Mouse (Mus musculus) ES-E14 (cell line): Measurements from ENCODE around the gene Ackr4. TPM values are rescaled to one million over a fixed set of nuclear protein-coding genes. Genes with fewer than 3 reads are reported as not detected.

Experiments used
- DNase-seq: peaks from one replicate; pipeline ENCODE4 v3.0.0-alpha.2; 2013; ENCODE audit warnings: low read depth, low spot score
- H3K27ac ChIP-seq: 2 replicates; pipeline ENCODE4 v1.5.1; 2012; ENCODE audit warnings: low read depth, mild to moderate bottlenecking, low read length, moderate library complexity, mixed read lengths; ENCODE audit not compliant: poor library complexity, insufficient read depth, severe bottlenecking
- H3K36me3 ChIP-seq: 2 replicates; pipeline ENCODE4 v1.6.1; 2012; ENCODE audit warnings: mild to moderate bottlenecking, low read length, moderate library complexity, mixed read lengths; ENCODE audit not compliant: control insufficient read depth, poor library complexity, insufficient read depth, severe bottlenecking
- H3K4me1 ChIP-seq, 2 experiments: fragments of 150-350 bp in 1 of 2; sonication (generic) in 1 of 2; 2 replicates each; pipeline ENCODE4 v1.6.1; 2012; ENCODE audit warnings: low read length in 2 of 2, mild to moderate bottlenecking in 1 of 2, mixed read lengths in 1 of 2; ENCODE audit not compliant: control insufficient read depth in 2 of 2, insufficient read depth in 2 of 2, poor library complexity in 1 of 2
- H3K4me3 ChIP-seq, 2 experiments: fragments of 150-350 bp in 1 of 2; sonication (generic) in 1 of 2; 2 replicates each; pipeline ENCODE4 v1.5.1; 2012; ENCODE audit warnings: low read length in 2 of 2, low read depth in 1 of 2, mild to moderate bottlenecking in 1 of 2, mixed read lengths in 1 of 2; ENCODE audit not compliant: insufficient read depth in 1 of 2, poor library complexity in 1 of 2, severe bottlenecking in 1 of 2
- H3K9ac ChIP-seq: 2 replicates; pipeline ENCODE4 v1.6.1; 2012; ENCODE audit warnings: low read depth, mild to moderate bottlenecking, low read length, mixed read lengths; ENCODE audit not compliant: poor library complexity, insufficient read depth, severe bottlenecking
- H3K9me3 ChIP-seq: fragments of 150-350 bp; sonication (generic); 2 replicates; pipeline ENCODE4 v1.6.1; 2012; ENCODE audit warnings: low read depth, mild to moderate bottlenecking, low read length; ENCODE audit not compliant: control insufficient read depth, insufficient read depth
- CHD2 ChIP-seq: IDR thresholded peaks from 2 replicates; pipeline ENCODE4 v1.6.1; 2014; ENCODE audit warnings: mild to moderate bottlenecking, low read depth, low read length, inconsistent platforms
- HCFC1 ChIP-seq: IDR thresholded peaks from 2 replicates; pipeline ENCODE4 v1.6.1; 2012; ENCODE audit warnings: low read length, inconsistent platforms, borderline replicate concordance; ENCODE audit not compliant: insufficient read depth
- MAFK ChIP-seq: IDR thresholded peaks from 2 replicates; pipeline ENCODE4 v1.6.1; 2014; ENCODE audit warnings: mild to moderate bottlenecking, low read depth, low read length, inconsistent platforms; ENCODE audit not compliant: insufficient read depth
- ZC3H11A ChIP-seq: IDR thresholded peaks from 2 replicates; pipeline ENCODE4 v1.6.1; 2012; ENCODE audit warnings: low read depth, mild to moderate bottlenecking, inconsistent platforms, low read length, borderline replicate concordance
- ZNF384 ChIP-seq: IDR thresholded peaks from 2 replicates; pipeline ENCODE4 v1.6.1; 2012; ENCODE audit warnings: low read depth, low read length, inconsistent platforms
- in situ Hi-C, 2 experiments: fragments of 600-800 bp; cut with MboI; formaldehyde crosslinking; loops; one replicate each; pipeline ENCODE4 v1.15.1; 2025; ENCODE audit warnings: low sequenced_read_pairs in 2 of 2, inconsistent platforms in 1 of 2; ENCODE audit not compliant: unreplicated experiment in 2 of 2
- total RNA-seq: library from RNA; depleted of rRNA; stranded (reverse); fragments of 300-350 nt; gene quantifications from 2 replicates; pipeline ENCODE4 v1.2.3, GENCODE M21; 2012; rRNA removed

Gene Ackr4
- total RNA-seq, 1 experiment = 1.3 TPM

DNA sequence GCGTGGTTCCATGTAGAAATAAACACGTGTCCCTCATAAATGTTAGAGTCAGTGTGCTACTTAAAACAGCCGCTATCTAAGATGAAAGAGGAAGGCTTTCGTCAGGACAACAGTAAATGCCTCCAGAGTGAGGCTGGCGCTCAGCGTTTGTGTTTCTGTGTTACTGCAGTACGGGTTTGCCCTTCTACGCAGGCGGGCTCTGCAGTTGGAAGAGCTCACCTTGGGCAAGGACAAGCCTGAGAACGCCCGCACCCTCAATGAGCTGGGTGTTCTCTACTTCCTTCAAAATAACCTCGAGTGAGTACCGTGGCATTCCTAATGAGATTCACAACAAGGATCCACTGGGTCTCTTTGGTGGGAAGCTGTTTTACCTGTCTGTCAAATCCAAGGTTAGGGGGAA, 88.5 kb downstream of the Ackr4 start:
- no peak for TF ChIP-seq MAFK
- TF ChIP-seq CHD2 = no peak
- no peak for TF ChIP-seq ZNF384
- TF ChIP-seq ZC3H11A = no peak
- no peak for TF ChIP-seq HCFC1
- H3K9ac ChIP-seq = no peak overlapping the region
- H3K4me3 ChIP-seq = no peak overlapping the region
- no peak for DNase-seq
- no peaks in the 10 kb centered on the region for H3K9me3 ChIP-seq
- peaks cover 5 to 7% of the 10 kb centered on the region in 2 experiments; a peak in 3 of 4 replicates for H3K4me1 ChIP-seq
- peaks cover 2% of the 10 kb centered on the region; the same call in 1 of the 2 replicates for H3K36me3 ChIP-seq
- in situ Hi-C loops = no loop called here
- H3K27ac ChIP-seq = no peak overlapping the region

DNA sequence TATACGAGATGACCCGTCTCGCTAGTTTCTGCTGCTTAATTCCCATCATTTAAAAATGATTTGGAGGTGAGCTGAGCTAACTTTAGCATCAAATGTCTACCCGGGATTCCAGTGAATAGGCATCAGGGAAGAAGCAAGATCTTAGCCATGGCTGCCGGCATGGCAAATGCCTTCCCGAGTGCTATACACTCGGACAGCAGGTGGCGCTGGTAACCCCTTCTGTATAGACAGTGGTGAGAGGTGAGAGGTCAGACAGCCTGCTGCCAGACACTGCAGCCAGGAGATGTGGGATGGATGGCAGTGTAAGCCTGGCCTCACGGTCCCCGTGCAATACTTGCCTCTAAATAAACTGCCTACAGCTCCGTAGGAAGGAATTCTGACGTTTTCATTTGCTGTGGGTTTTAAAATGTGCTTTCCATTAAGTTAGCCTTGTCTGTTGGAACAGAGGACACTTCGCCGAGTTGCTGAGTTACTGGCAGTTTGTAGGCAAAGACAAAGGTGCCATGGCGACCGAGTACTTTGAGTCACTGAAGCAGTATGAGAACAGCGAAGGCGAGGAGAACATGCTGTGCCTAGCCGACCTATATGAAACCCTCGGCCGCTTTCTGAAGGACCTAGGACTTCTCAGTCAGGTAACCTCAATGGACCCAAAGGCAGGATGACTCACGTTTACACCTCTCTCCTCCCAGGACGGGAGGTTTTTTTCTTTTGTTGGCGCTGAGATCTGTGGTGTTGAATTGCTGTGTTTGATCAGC, 91.3 kb downstream of the Ackr4 start:
- no peak overlapping the region for H3K27ac ChIP-seq
- TF ChIP-seq ZC3H11A (no peak; the same call in 1 of the 2 replicates), CHD2 (no peak), ZNF384 (no peak), HCFC1 (no peak), MAFK (no peak)
- H3K4me1 ChIP-seq = peaks cover 5 to 7% of the 10 kb centered on the region in 2 experiments; a peak in 3 of 4 replicates
- DNase-seq = peak; percentile 94
- H3K36me3 ChIP-seq = peaks cover 2% of the 10 kb centered on the region; the same call in 1 of the 2 replicates
- H3K9ac ChIP-seq = peak overlapping the region; percentile 54; the same call in 1 of the 2 replicates
- H3K9me3 ChIP-seq = no peaks in the 10 kb centered on the region
- H3K4me3 ChIP-seq = peak overlapping the region; percentile 13 to 20; a peak in 2 of 4 replicates
- in situ Hi-C loops = no loop called here

DNA sequence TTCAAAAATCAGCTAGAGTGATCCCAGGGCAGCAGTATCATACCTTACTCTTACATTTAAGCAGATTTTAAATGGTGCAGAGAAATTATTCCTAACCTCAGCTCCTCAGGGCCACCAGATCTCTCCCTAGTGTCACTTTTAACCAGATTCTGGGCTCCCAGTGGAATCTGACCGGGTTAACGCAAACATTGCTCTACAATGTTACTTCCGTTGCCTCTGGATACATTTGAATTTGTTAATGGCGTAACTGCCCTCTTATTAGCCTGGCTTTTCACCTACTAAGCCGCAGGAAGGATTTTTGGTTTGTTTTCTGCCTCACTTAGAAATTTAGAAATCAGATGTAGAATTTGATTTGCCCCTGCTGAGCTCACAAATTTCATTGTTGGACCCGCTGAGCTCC, 92.0 kb downstream of the Ackr4 start:
- Histone ChIP-seq H3K9ac (no peak overlapping the region), H3K4me1 (peaks cover 5 to 7% of the 10 kb centered on the region in 2 experiments; a peak in 3 of 4 replicates), H3K4me3 (no peak overlapping the region), H3K27ac (no peak overlapping the region), H3K9me3 (no peaks in the 10 kb centered on the region), H3K36me3 (peaks cover 2% of the 10 kb centered on the region; the same call in 1 of the 2 replicates)
- DNase-seq = no peak
- TF ChIP-seq ZC3H11A = no peak
- TF ChIP-seq MAFK = no peak
- no peak for TF ChIP-seq CHD2
- TF ChIP-seq ZNF384 = no peak
- no peak for TF ChIP-seq HCFC1
- in situ Hi-C loops = no loop called here

DNA sequence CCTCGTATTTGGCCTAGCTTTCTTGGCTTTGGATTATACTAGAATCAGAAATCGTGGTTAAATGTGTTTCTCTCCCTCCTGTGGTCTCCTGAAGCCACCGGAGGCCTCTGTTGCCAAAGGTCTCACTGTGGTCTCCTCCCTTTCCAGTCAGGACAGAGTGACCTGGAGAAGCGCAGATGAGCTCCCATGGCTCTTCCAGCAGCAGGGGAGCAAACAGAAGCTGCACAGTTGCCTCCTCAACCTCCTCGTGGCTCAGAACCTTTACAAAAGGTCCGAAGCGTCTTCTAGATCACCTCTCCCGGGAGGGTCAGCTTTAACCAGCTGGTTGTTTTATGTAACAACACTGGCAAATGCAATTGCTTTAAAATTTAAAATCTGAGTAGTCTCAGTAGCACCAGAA, 92.5 kb downstream of the Ackr4 start:
- Histone ChIP-seq H3K36me3 (peaks cover 2% of the 10 kb centered on the region; the same call in 1 of the 2 replicates), H3K9me3 (no peaks in the 10 kb centered on the region), H3K27ac (no peak overlapping the region), H3K9ac (no peak overlapping the region), H3K4me3 (no peak overlapping the region), H3K4me1 (peaks cover 0 to 5% of the 10 kb centered on the region in 2 experiments; a peak in 2 of 4 replicates)
- TF ChIP-seq ZC3H11A (no peak), CHD2 (no peak), ZNF384 (no peak), MAFK (no peak), HCFC1 (no peak)
- DNase-seq = no peak
- in situ Hi-C loops = no loop called here

Other genes starting within 250 kb of the Ackr4 start
- gene Nphp3, start 124.4 kb downstream of the Ackr4 start, total RNA-seq = 6.4 and 7.2 TPM in 2 replicates
- gene Gm28305, start 86.3 kb downstream of the Ackr4 start, total RNA-seq = not detected in 2 replicates
- 31.9 and 44.7 TPM in 2 replicates for gene Uba5, start 63.8 kb downstream of the Ackr4 start, total RNA-seq
- gene Acad11, start 63.6 kb downstream of the Ackr4 start, total RNA-seq = 20.2 and 22.4 TPM in 2 replicates
- 72.3 and 98.1 TPM in 2 replicates for gene Dnajc13, start 136.0 kb upstream of the Ackr4 start, total RNA-seq
- 1.2 and 2.5 TPM in 2 replicates for gene Acpp, start 210.8 kb upstream of the Ackr4 start, total RNA-seq